Mouse (Mus musculus) gastrocnemius, adult 18-20 months (tissue): ENCODE measurements at regions not wholly inside any gene's neighbourhood (a gene's known extent, or its start where the extent isn't known, plus 50 kb on each side); places are given as distances from the start of the nearest gene placed in this dataset.

Source experiments
- DNase-seq: peaks from one replicate; pipeline ENCODE4 v3.0.0; 2021; ENCODE audit warnings: low spot score

DNA sequence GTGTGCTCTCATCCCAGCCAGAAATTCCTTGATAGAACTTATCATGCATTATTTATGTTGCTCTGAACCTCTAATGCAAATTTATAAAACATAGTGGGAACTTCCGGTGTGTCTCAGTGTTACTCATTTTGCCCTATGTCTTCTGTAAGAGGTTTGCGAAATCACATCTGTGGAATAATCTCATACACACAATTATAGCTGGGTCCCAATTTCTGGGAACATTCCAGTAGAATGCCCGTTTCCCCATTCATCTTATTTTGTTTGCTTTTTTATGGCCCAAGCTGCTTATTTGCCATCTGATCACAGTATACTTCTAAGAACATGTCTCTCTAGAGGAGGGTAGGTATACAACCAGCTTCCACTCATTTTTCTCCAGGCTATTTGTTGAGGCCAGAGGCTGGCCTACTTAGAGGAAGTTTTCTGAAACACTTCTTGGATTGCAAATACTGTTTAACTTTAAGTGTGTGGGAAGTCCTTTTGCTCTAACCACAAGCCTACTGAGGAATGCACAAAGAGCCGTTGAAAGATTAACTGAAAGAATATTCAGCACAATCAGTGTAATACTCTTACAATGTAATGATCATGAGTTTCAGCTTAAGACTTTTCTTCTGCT, 474.1 kb upstream of the Slit2 start:
- no peak for DNase-seq

DNA sequence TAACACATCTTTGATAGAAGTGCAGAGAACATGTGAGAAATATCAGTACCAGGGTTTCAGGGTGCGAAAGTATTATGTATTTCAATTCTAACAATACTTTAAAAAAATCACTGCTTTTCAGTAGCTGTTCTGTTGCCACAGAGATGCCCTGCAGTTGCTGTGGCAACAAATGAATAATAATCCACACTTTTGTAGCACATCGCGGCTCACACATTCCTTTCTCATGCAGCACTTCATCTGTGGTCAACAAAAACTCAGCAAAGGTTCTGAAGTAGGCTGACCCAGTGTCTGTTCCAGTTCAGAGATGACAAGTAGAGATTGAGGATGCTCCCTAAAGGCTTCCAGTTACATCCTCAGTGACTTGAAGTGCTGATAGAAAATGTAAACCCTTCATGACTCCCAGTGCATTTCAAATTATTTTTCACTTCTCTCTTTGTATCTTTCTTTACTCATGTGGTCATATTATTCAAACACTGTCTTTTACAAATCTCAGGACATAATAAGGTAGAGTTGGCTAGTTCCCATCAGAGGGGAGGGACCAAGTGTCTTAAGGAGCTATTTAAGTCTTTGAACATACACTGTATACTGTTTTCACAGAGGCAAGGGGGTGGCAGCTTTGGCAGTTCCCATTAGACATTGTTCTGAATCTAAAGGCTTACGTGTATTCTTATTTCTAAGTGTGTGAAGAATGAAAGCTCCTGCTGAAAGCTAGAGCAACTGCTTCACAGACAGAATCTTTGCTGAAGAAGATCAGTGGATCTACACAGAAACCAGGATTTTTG, 460.6 kb upstream of the Slit2 start:
- DNase-seq = no peak

DNA sequence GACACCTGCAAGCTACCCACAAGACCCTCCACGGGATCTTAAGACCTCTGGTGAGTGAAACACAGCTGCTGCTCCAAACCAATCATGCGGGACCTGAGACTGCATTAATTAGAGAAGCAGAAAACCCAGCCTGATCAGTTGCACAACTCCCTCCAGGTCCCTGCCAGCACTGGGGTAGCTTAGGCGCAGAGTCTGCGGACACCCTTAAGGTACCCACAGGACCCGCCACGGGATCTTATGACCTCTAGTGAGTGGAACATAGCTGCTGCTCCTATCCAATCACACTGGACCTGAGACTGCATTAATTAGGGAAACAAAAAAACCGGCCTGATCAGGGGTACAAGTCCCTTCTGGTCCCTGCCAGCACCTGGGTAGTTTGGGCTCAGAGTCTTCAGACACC, 454.3 kb upstream of the Slit2 start:
- DNase-seq = no peak

DNA sequence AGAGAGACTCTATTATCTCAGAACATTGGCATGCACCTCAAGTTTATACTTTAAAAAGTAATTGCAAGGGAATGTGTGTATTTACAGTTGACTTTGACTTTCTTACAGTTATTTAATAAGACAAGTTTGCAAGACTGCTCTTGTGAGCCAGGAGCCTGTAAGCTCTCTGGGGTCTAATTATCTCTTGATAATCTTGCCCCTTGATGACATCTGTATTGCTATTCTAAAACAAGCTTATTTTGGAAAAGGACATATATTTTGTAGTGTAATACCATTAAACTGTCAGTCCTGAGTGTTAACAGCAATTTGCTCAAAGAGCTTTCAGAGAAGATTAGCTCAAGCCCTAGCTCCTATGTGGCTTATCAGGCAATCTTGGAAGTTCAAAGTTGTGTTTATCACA, 445.4 kb upstream of the Slit2 start:
- no peak for DNase-seq

DNA sequence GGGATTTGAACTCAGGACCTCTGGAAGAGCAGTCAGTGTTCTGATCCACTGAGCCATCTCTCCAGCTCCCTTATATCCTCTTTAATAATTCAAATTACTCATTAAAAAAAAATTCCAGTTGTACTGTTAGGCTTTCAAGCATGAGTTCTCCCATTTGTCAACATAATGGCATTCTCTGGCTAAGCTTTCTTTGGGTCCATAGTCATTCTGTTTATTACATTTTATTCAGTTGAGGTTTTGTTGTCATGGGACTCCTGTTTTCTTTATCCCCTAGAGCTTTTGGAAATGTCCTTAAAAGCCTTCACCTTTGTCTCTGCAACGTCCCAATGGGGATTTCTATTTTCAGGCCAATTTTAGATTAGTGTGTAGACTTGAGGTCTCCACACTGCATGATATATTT, 440.7 kb upstream of the Slit2 start:
- DNase-seq = no peak

DNA sequence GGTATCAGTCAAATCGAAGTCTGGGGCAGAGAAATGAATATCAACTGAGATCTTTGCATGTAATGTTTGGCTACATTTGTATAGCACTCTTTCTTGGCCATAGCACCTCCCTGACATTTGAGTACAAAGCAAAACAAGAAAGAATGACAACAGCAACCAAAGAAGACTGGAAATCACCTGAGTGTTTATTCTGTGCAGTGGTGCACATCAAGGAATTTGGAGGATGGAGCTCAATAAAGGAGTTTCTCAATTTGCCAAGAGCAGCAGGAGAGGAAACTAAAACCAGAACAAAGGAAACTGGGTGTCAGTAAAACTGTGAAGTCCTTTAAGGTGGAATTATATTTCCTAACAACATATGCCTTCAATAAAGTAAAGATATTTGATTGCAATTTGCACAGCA, 426.2 kb upstream of the Slit2 start:
- no peak for DNase-seq

DNA sequence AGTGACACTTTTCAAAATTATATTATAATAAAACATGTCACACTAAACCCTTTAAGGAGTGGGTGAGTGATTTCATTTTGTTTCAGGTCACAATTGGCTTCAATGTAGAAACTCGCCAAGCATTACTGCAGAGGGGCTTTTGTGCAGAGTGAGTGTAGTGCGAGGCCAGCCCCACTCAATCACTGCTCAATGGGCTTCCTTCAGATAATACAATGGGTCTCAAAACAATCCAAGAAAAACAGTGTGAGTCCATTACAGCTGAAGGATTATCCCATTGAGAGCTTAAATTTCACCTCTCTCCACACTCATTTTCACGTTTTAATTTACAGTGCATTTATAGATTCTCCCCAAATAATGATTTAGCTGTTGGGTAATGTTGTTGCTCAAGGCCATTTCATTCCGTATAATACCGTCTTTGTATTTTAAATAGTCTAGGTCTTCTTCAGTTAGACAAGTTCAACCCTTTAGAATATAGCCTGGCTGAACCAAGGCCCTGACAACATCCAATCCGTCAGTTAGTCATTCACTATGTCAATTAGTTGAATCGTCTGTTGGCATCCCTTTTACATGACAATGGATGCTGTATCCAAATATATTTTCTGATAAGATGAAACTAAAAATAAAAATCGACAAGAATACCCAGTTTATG, 425.7 kb upstream of the Slit2 start:
- no peak for DNase-seq
